Mouse (Mus musculus): ENCODE results near the gene Lysmd2. TPM values are rescaled to one million over a fixed set of nuclear protein-coding genes. Genes with fewer than 3 reads are reported as not detected.
A peak's percentile ranks its signal among the peaks of the same experiment; 100 is the strongest.
"Not testable (repeated sequence)": the region's sequence is repeated elsewhere in the genome, so short reads cannot be mapped to it uniquely, and the experiment has no call there.

Lysmd2 gene
- polyA plus RNA-seq, 1 experiment from 2014 or later = 35.4 TPM

- Histone ChIP-seq H3K36me3 (peaks cover 7% of the 10 kb centered on the region), H3K4me1 (replicated peaks) (0 out of 2 replicates have a peak, but pooled peaks cover 9% of the 10 kb centered on the region), H3K27me3 (no peaks in the 10 kb centered on the region), H3K9me3 (no peaks in the 10 kb centered on the region), H3K4me2 (no peak overlapping the region), H3K4me3 (no peak overlapping the region), H3K9ac (no peak overlapping the region), H3K27ac (replicated peaks) (no peak overlapping the region)
- ATAC-seq (ENCODE audit: low FRiP score, low read depth) = no peak
- 40% methylated on average over 1 of the region's 1 CpGs for WGBS
These were observed 7.4 kb downstream of the Lysmd2 start for GRCm38 (mm10) chr9:75632902-75633301.

GRCm38 (mm10) chr9:75633603-75634002, 8.1 kb downstream of the Lysmd2 start:
- no peaks in the 10 kb centered on the region for H3K27me3 ChIP-seq
- H3K9me3 ChIP-seq = no peaks in the 10 kb centered on the region
- 0 out of 2 replicates have a peak, but pooled peaks cover 9% of the 10 kb centered on the region for H3K4me1 ChIP-seq (replicated peaks)
- no peak overlapping the region for H3K4me3 ChIP-seq
- peaks cover 7% of the 10 kb centered on the region for H3K36me3 ChIP-seq
- no peak overlapping the region for H3K4me2 ChIP-seq
- ATAC-seq (ENCODE audit: low FRiP score, low read depth) = no peak
- 94% methylated on average over 8 of the region's 8 CpGs for WGBS
- no peak overlapping the region for H3K9ac ChIP-seq
- H3K27ac ChIP-seq (replicated peaks) = no peak overlapping the region

- Histone ChIP-seq H3K9me3 (no peaks in the 10 kb centered on the region), H3K27ac (replicated peaks) (no peak overlapping the region), H3K4me2 (no peak overlapping the region), H3K4me3 (no peak overlapping the region), H3K27me3 (no peaks in the 10 kb centered on the region), H3K4me1 (replicated peaks) (0 out of 2 replicates have a peak, but pooled peaks cover 6% of the 10 kb centered on the region), H3K9ac (no peak overlapping the region), H3K36me3 (peaks cover 7% of the 10 kb centered on the region)
- WGBS = 82% methylated on average over 4 of the region's 4 CpGs
- no peak for ATAC-seq (ENCODE audit: low FRiP score, low read depth)
These were observed 8.7 kb downstream of the Lysmd2 start for GRCm38 (mm10) chr9:75634226-75634625.

- H3K9me3 ChIP-seq = no peaks in the 10 kb centered on the region
- no peaks in the 10 kb centered on the region for H3K27me3 ChIP-seq
- no peak overlapping the region for H3K27ac ChIP-seq (replicated peaks)
- H3K4me2 ChIP-seq = no peak overlapping the region
- no peaks in the 10 kb centered on the region for H3K4me1 ChIP-seq (replicated peaks)
- peaks cover 75% of the 10 kb centered on the region for H3K36me3 ChIP-seq
- 0 out of 2 replicates have a peak, but pooled peaks have one; percentile 25 for ATAC-seq (ENCODE audit: low FRiP score, low read depth)
- H3K9ac ChIP-seq = no peak overlapping the region
- 79% methylated on average over 3 of the region's 3 CpGs for WGBS
- no peak overlapping the region for H3K4me3 ChIP-seq
These were observed 19.9 kb downstream of the Lysmd2 start for GRCm38 (mm10) chr9:75645405-75645804.

GRCm38 (mm10) chr9:75653981-75654911, 28.7 kb downstream of the Lysmd2 start:
- Histone ChIP-seq H3K4me1 (replicated peaks) (no peaks in the 10 kb centered on the region), H3K9ac (no peak overlapping the region), H3K36me3 (peaks cover 56% of the 10 kb centered on the region), H3K9me3 (no peaks in the 10 kb centered on the region), H3K4me2 (no peak overlapping the region), H3K27me3 (no peaks in the 10 kb centered on the region), H3K27ac (replicated peaks) (no peak overlapping the region), H3K4me3 (no peak overlapping the region)
- 0 out of 2 replicates have a peak, but pooled peaks have one; percentile 19 for ATAC-seq (ENCODE audit: low FRiP score, low read depth)
- WGBS = 51% methylated on average over 12 of the region's 12 CpGs

- H3K4me1 ChIP-seq (replicated peaks); H3K27ac ChIP-seq (replicated peaks); H3K27me3 ChIP-seq; H3K9me3 ChIP-seq; ATAC-seq (ENCODE audit: low FRiP score, low read depth); H3K9ac ChIP-seq; H3K4me2 ChIP-seq; H3K4me3 ChIP-seq: not testable (repeated sequence)
- whole genome bisulfite sequencing = 86% methylated on average over 2 of the region's 3 CpGs
- peaks cover 56% of the 10 kb centered on the region for H3K36me3 ChIP-seq
These were observed 30.9 kb downstream of the Lysmd2 start for GRCm38 (mm10) chr9:75656456-75656855.

- 96% methylated on average over 8 of the region's 8 CpGs for WGBS
- no peaks in the 10 kb centered on the region for H3K9me3 ChIP-seq
- no peak overlapping the region for H3K4me3 ChIP-seq
- H3K36me3 ChIP-seq = peaks cover 61% of the 10 kb centered on the region
- no peak overlapping the region for H3K9ac ChIP-seq
- no peaks in the 10 kb centered on the region for H3K4me1 ChIP-seq (replicated peaks)
- ATAC-seq (ENCODE audit: low FRiP score, low read depth) = no peak
- no peak overlapping the region for H3K27ac ChIP-seq (replicated peaks)
- no peaks in the 10 kb centered on the region for H3K27me3 ChIP-seq
- no peak overlapping the region for H3K4me2 ChIP-seq
These were observed 35.4 kb downstream of the Lysmd2 start for GRCm38 (mm10) chr9:75660917-75661316.

GRCm38 (mm10) chr9:75665364-75665763, 39.8 kb downstream of the Lysmd2 start:
- ATAC-seq (ENCODE audit: low FRiP score, low read depth) = no peak
- no peak overlapping the region for H3K4me2 ChIP-seq
- no peaks in the 10 kb centered on the region for H3K9me3 ChIP-seq
- no peaks in the 10 kb centered on the region for H3K4me1 ChIP-seq (replicated peaks)
- no peak overlapping the region for H3K9ac ChIP-seq
- H3K27ac ChIP-seq (replicated peaks) = no peak overlapping the region
- H3K27me3 ChIP-seq = no peaks in the 10 kb centered on the region
- WGBS = 81% methylated on average over 6 of the region's 6 CpGs
- H3K36me3 ChIP-seq = peaks cover 71% of the 10 kb centered on the region
- no peak overlapping the region for H3K4me3 ChIP-seq

- Histone ChIP-seq H3K27me3 (no peaks in the 10 kb centered on the region), H3K9me3 (no peaks in the 10 kb centered on the region), H3K4me2 (no peak overlapping the region), H3K27ac (replicated peaks) (no peak overlapping the region), H3K9ac (no peak overlapping the region), H3K4me3 (no peak overlapping the region), H3K36me3 (peaks cover 66% of the 10 kb centered on the region), H3K4me1 (replicated peaks) (no peaks in the 10 kb centered on the region)
- ATAC-seq (ENCODE audit: low FRiP score, low read depth) = no peak
- 72% methylated on average over 5 of the region's 5 CpGs for WGBS
These were observed 41.1 kb downstream of the Lysmd2 start for GRCm38 (mm10) chr9:75666612-75667011.

GRCm38 (mm10) chr9:75672769-75673168, 47.2 kb downstream of the Lysmd2 start:
- H3K27ac ChIP-seq (replicated peaks) = no peak overlapping the region
- H3K36me3 ChIP-seq = peaks cover 74% of the 10 kb centered on the region
- H3K9ac ChIP-seq = no peak overlapping the region
- no peaks in the 10 kb centered on the region for H3K4me1 ChIP-seq (replicated peaks)
- H3K4me2 ChIP-seq = no peak overlapping the region
- no peaks in the 10 kb centered on the region for H3K9me3 ChIP-seq
- H3K4me3 ChIP-seq = no peak overlapping the region
- no peak for ATAC-seq (ENCODE audit: low FRiP score, low read depth)
- no peaks in the 10 kb centered on the region for H3K27me3 ChIP-seq
- 70% methylated on average over 6 of the region's 6 CpGs for WGBS

- ATAC-seq (ENCODE audit: low FRiP score, low read depth) = no peak
- Histone ChIP-seq H3K27me3 (no peaks in the 10 kb centered on the region), H3K4me2 (no peak overlapping the region), H3K4me1 (replicated peaks) (peaks cover 6% of the 10 kb centered on the region; the same call in 1 of the 2 replicates), H3K27ac (replicated peaks) (no peak overlapping the region), H3K36me3 (peaks cover 61% of the 10 kb centered on the region), H3K4me3 (no peak overlapping the region), H3K9ac (no peak overlapping the region), H3K9me3 (no peaks in the 10 kb centered on the region)
- 80% methylated on average over 7 of the region's 7 CpGs for WGBS
These were observed 50.7 kb downstream of the Lysmd2 start for GRCm38 (mm10) chr9:75676226-75676625.

GRCm38 (mm10) chr9:75678341-75678740, 52.8 kb downstream of the Lysmd2 start:
- Histone ChIP-seq H3K9me3 (no peaks in the 10 kb centered on the region), H3K27me3 (no peaks in the 10 kb centered on the region), H3K4me1 (replicated peaks) (peaks cover 17% of the 10 kb centered on the region), H3K4me2 (no peak overlapping the region), H3K27ac (replicated peaks) (no peak overlapping the region), H3K4me3 (no peak overlapping the region), H3K9ac (no peak overlapping the region), H3K36me3 (peaks cover 46% of the 10 kb centered on the region)
- no peak for ATAC-seq (ENCODE audit: low FRiP score, low read depth)
- WGBS = 68% methylated on average over 7 of the region's 7 CpGs

Data from hindbrain, embryonic 15.5 days (tissue).